Mouse (Mus musculus) heart, adult 8-10 months (tissue): Measurements from ENCODE around the gene Atp13a2. TPM values are rescaled to one million over a fixed set of nuclear protein-coding genes. Genes with fewer than 3 reads are reported as not detected.

Source experiments
- DNase-seq: peaks from one replicate; pipeline ENCODE4 v3.0.0; 2022; ENCODE audit warnings: low spot score
- total RNA-seq, 4 experiments: library from RNA; stranded (reverse); gene quantifications; 2 replicates each; pipeline ENCODE4 v1.2.4; 2022

The Atp13a2 gene
- total RNA-seq, 4 experiments from 2014 or later = 12.3 to 17.2 (median 15.6) TPM

DNA sequence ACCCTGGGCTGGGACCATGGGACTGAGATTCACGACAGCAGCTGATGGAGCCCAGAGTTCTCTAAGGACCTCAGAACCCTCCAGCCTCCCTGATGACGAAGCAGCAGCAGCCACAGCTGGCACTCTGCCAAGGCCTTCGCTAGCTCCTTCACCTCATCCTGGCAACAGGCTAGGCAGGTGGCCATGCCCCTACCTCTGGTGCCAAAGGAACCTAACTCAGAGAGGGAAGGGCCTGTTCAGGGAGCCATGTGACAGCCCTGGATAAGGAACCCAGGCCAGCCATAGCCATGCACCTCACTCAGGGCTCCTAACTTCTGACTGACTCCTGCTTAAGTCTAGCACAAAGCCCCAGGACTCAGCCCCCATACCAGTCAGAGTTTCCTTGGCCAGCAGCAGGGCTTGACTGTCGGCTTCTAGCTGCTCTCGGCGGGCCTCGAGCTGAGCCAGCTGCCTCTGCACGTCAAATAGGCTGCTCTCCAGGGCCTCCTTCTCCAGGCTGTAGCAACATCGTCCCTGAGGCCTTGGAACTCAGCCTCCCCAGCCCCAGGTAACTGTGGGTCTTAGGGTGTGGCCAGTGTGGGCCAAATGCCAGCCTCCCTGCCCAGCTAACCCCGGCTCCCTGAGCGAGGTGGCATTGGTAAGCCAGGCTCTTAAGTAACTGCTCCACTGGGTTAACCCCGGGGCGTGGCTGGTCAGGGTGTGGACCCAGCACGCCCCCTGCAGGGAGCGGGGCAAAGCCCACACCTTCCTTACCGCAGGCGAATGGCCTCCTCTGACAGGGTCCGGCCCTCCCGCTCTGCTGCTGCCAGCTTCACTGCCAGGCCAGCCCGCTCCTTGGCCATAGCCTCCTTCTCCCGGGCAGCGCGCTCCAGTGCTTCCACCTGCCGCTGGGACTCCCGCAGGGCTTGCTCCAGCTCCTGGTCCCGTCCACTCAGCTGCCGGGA is 47.2 kb downstream of the Atp13a2 start:
- DNase-seq = no peak

GRCm38 (mm10) chr4:141041117-141041516 is 54.4 kb downstream of the Atp13a2 start:
- no peak for DNase-seq

DNA sequence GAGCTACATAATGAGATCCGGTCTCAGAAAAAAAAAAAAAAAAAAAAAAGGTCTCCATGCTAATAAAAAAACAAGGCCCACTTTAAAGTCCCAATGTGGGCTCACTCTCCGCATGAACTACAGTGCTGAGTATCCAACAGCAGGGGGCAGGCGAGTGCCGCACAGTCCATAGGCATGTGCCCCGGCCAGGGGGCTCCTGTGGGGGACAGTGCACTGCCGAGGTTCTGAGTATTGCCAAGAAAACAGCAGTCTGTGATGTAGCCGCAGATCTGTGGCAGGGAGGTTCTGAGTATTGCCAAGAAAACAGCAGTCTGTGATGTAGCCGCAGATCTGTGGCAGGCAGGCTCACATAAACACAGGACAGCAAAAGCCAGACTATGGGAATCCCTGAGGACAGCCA is 58.1 kb downstream of the Atp13a2 start:
- DNase-seq = no peak

GRCm38 (mm10) chr4:141048810-141049475 is 62.3 kb downstream of the Atp13a2 start:
- DNase-seq = no peak

GRCm38 (mm10) chr4:141049476-141049835 is 62.8 kb downstream of the Atp13a2 start:
- no peak for DNase-seq

- no peak for DNase-seq
Measured at GRCm38 (mm10) chr4:141052442-141052841, 65.8 kb downstream of the Atp13a2 start.

GRCm38 (mm10) chr4:141053138-141053537 is 66.5 kb downstream of the Atp13a2 start:
- DNase-seq = no peak

- no peak for DNase-seq
Measured at GRCm38 (mm10) chr4:141053568-141054161, 67.0 kb downstream of the Atp13a2 start.

Other genes with a start within 250 kb of the Atp13a2 start
- gene Padi6, start 244.2 kb upstream of the Atp13a2 start, total RNA-seq = not detected
- 1 to 10 TPM in 1 of 4 experiments, under 1 TPM in 3; 0.24 to 5.3 (median 0.27) TPM for gene Padi4, start 212.6 kb upstream of the Atp13a2 start, total RNA-seq
- under 1 TPM; 0.09 to 0.34 (median 0.13) TPM for gene Padi3, start 176.2 kb upstream of the Atp13a2 start, total RNA-seq
- not detected for gene Padi1, start 141.1 kb upstream of the Atp13a2 start, total RNA-seq
- gene Padi2, start 80.5 kb upstream of the Atp13a2 start, total RNA-seq = 1 to 10 TPM in 3 of 4 experiments, under 1 TPM in 1; 0.72 to 1.3 (median 1.2) TPM
- 1,000 to 10,000 TPM; 1,293 to 1,379 (median 1,312) TPM for gene Sdhb, start 25.7 kb upstream of the Atp13a2 start, total RNA-seq
- 1 to 10 TPM; 1.7 to 2.8 (median 2.2) TPM for gene Mfap2, start 23.5 kb downstream of the Atp13a2 start, total RNA-seq
- 1 to 10 TPM; 3.5 to 6.8 (median 5.3) TPM for gene Crocc, start 73.7 kb downstream of the Atp13a2 start, total RNA-seq
- 10 to 100 TPM; 14.7 to 18.2 (median 15.9) TPM for gene Necap2, start 91.5 kb downstream of the Atp13a2 start, total RNA-seq
- gene Spata21, start 101.5 kb downstream of the Atp13a2 start, total RNA-seq = not detected
- gene Szrd1, start 152.9 kb downstream of the Atp13a2 start, total RNA-seq = 100 to 1,000 TPM in 2 of 4 experiments, 10 to 100 TPM in 2; 87.5 to 111 (median 98.0) TPM
- 10 to 100 TPM in 2 of 4 experiments, 1 to 10 TPM in 2; 8.4 to 11.5 (median 10.0) TPM for gene Fbxo42, start 161.0 kb downstream of the Atp13a2 start, total RNA-seq
- gene Rsg1, start 227.1 kb downstream of the Atp13a2 start, total RNA-seq = 1 to 10 TPM in 1 of 4 experiments, under 1 TPM in 3; 0.44 to 1.2 (median 0.66) TPM